Mouse (Mus musculus) 3T3-L1 (cell line): ENCODE measurements around the gene Glo1.
A peak's percentile ranks its signal among the peaks of the same experiment; 100 is the strongest.
"Not testable (repeated sequence)": the region's sequence is repeated elsewhere in the genome, so short reads cannot be mapped to it uniquely, and the experiment has no call there.

Experiments
- DNase-seq: peaks from one replicate; pipeline ENCODE4 v3.0.0-alpha.2; 2015; ENCODE audit warnings: low read depth, low spot score

Glo1 gene

DNA sequence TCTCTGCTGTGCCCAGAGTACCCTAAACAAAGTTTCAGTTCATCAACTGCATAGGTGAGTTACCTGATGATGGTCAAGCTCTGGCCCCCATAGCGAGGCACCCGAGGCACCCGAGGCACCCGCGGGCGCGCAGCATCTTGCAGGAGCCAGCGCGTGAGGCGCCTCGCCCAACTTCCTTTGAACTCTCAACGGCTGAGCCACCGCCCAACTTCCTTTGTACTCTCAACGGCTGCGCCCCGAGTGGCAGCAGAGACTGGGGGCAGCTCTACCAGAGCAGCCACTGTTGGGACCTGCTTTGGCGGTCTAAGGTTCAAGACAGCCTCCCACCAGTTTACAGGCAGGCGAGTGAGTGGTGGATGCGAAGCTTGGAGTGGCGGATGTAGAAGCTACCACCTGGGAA, at the start of gene Glo1:
Gene Glo1 (minus strand): TSS at position 153 of the 400 bp plus-strand sequence.
- not testable (repeated sequence) for DNase-seq

DNA sequence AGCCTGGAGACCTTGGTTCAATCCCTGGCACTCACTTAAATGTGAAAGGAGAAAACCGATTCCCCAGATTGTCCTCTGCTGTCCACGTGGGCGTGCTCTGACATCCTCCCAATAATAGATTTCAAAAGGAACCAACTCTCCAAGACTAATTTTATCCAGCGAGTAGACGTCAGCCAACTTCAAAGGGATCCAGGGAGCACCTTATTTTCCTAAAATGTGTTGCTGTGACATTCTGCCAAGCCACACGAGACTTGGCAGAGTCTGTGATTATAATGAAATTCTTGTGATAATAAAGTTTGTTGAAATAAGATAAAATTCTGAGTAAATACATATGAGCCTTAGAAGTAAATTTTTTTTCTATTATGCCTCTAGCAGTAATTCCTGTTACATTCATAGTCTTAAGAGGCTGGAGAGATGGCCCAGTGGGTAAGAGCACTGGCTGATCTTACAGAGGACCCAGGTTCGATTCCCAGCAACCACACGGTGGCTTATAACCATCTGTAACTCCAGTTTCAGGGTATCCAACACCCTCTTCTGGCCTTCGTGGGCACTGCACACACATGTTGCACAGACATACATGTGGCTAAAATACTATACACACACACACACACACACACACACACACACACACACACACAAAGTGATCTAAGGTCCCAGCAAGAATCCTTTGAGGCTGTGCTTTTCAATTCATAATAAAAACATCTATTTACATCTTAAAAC, 48.5 kb upstream of the Glo1 start:
- no peak for DNase-seq

DNA sequence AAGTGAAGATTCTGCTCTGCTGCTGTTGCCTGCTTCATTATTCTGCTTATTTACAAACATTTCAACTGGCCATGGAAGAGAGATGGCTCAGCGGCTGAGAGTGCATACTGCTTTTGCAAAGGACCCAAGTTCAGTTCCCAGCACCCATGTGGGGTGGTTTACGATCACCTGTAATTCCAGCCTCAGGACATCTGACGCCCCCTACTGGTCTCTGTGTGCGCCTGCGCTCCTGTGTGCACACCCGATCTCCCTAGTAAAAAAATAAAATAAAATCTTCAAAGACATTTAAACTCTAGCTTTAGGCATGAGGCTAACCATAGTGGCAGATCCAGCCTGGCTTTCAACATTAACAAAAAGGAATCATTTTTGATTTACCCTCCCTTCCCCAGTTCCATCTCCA, 46.4 kb upstream of the Glo1 start:
- no peak for DNase-seq

DNA sequence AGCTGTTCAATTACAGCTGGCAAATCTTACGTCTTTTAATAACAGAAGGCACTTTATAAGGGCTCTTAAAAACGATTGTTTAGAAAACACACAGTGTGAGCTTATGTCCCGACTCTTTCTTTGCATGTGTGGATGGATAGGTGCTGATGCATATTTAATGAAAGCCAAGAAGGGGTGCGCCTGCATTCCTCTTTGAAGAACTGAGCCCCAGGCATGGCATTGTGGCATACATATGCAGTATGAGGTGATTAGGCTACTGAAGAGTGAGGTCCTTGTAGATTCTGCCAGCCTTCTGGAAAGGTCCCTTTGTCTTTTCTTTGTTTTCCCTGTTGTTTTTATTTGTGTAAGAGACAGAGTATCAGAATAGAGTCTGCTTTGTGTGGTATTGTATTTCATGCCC, 45.9 kb upstream of the Glo1 start:
- no peak for DNase-seq

DNA sequence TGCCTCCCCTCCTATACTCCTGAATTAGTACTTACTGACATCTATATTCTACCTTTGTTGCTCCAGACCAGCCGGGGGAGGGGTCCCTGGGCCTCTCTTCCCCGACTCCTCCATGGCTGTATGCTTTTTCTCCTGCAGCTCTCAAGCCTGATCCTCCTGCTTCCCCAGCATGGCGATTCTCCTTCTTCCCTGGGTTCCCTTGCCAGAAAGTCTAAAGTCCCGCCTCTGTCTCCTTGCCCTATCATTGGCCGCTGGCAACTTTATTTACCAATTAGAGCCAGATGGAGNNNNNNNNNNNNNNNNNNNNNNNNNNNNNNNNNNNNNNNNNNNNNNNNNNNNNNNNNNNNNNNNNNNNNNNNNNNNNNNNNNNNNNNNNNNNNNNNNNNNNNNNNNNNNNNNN, 38.2 kb upstream of the Glo1 start:
- no peak for DNase-seq

DNA sequence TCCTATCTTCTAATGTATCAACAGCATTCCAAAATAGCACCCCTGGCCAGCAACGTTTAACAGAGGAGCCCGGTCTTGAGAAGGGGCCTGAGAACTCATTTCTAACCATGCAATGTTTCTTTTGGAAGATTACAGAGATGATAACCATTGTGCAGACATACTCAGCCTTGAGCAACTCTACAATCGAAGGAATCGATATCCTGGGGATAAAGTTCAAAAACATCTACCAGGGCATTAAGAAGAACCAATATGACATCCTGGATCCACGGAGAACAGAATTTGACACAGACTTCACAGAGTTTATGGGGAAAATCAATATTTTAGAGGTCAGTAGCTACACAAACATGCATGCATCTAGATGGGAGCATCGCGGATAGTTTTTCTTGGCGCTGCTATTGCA, 36.5 kb upstream of the Glo1 start:
- DNase-seq: no peak

DNA sequence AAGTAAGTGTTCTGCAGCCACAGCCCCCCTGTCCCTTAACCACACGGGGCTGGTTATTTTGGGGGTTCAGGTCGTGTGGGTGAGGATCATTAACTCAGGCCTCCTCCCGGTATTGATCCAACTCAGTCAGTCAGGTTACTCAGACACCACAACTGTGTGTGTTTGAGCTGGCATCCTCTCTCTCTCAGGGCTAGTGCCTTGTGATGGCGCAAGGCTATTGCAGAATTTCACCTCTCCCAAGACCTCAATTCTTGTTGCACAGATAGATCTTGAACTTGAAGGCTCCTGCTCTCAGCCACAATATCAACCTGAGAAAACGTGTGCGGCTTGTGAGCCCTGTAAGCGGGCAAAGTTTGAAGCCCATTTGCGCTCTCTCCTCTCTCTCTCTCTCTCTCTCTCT, 35.5 kb upstream of the Glo1 start:
- no peak for DNase-seq

DNA sequence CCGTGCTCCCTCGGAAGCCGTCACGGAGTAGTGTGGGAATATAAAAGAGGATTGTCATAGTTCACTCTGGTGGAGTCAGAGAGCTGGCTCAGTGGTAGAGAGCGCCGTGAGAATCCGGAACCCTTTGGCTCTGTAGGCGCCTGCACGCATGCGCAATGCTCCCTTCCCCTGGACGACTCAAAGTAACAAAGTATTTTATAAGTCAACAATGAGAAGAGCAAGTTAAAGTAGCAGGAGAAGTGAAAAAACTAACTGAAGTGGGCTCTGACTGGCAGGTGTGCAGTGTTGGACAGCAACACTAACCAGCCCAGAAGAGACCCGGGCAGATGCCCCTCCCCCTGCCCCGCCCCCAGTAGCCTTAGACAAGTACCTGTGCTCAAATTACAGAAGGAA, 31.5 kb upstream of the Glo1 start:
- no peak for DNase-seq

DNA sequence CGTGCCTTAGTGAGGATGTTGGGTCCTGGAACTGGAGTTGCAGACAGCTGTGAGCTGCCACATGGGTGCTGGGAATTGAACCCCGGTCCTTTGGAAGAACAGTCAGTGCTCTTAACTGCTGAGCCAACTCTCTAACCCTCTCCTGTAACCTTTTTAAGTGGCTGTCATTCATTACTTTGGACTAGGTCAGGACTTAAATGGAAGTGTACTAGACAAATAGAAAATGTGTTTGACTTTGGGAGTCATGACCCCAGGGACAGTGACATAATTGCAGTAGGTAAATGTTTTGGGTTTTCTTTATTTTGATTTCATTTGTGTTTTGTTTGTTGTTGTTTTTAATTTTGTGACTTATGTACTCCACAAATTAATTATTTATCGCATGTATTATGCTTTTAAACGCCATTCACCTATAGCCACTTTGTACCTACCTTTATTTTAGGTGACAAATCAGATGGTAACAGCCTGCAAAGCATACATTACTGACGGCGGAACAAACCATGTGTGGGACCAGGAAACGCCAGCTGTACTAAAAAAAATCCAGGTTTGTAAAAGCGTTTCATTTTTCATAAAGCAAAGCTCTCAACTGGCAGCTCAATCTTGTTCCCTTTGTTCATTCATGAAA, 31.0 kb upstream of the Glo1 start:
- DNase-seq: no peak

DNA sequence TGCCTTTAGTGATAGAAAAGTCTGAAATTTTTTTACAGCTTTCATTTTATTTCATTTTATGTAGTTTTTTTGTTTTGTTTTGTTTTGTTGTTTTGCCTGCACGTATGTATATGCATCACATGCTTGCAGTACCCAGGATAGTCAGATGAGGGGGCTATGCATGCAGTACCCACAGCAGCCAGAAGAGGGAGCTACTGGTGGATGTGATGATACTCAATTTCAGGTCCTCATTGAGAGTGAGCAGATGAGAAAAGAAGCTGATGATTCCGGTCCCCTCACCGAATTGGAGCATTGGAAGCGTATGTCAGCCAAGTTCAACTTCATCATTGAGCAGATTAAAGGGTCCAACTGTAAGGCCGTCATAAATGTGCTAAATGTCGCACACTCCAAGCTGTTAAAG, 26.3 kb upstream of the Glo1 start:
- DNase-seq: peak; percentile 22

DNA sequence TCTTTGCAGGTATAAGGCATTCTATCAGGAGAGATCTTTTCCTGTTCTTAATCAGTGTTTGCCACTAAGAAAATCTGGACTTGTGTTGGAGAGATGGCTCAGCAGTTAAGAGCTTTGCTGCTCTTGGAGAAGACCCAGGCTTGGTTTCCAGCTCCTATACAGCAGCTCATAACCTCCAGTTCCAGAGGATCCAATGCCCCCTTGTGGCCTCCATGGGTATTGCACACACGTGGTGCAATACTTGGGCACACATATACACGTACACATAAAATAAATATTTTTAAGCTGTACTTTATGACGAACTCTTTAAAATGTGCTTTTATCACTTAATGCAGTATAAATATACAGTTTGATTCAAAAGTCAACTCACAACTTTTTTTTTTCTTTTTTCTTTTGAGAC, 22.1 kb upstream of the Glo1 start:
- peak; percentile 11 for DNase-seq

DNA sequence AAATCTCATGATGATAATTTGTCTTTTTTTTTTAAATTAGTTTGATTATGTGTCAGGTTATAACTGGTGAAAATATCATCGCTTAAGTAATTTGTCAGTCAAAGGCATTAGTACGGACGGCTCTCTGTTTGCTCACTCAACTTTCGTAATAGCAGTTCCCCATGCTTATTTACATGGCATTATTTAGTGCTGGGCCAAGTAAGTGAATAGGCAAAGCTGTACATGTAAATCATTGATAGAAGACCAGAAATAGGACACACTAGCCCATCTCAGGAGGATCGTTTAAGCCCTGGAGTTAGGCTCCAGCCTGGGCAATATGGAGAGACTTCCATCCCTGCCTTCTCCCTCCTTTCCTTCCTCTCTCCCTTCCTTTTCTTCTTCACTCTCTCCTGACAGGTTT, 14.2 kb upstream of the Glo1 start:
- no peak for DNase-seq

DNA sequence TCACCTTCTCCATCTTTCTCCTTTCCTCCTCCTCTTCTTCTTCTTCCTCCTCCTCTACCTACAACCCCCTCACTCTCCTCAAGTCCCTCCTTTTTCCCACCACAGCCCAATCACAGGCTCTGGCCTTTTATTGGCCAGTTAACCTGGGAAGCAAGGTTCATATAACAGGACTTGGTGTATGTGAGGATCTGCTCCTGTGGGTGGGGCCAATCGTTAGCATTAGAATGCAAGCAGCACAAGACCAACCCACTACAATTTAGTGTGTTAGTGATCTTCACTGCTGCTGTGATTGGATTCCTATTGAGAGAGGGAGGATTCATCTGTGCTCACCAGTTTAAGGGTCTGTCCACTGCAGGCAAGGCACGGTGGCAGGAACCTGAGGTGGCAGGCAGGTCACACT, 12.3 kb upstream of the Glo1 start:
- no peak for DNase-seq

DNA sequence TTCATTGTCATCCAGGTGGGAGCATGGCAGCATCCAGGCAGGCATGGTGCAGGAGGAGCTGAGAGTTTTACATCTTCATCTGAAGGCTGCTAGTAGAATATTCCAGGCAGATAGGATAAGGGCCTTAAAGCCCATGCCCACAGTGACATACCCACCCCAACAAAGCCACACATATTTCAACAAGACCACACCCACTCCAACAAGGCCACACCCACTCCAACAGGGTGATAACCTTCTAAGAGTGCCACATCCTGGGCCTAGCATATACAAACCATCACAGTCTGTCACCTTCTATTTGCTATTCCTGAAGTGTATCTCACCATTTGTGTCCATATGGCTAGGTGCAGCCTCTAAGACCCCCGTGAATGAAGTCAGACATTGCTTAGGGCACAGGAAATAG, 11.0 kb upstream of the Glo1 start:
- DNase-seq: no peak

DNA sequence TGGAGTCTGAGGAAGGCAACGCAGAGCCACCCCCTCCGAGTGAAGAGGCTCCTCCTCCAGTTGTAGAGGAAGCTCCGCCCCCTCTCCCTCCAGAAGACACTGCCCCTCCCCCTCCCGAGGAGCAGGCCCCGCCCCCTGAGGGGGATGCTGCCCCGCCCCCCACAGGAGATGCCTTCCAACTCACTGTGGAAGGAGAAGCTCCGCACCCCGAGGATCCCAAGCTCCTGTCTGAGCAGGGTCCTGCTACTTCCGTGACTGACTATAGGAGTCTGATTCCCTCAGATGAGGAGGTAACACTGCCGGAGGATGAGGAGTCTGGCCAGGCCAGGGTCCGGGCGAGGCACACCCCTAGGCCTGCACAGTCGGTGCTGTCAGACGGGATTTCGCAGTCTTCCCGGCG, 8.7 kb upstream of the Glo1 start:
- DNase-seq: no peak

DNA sequence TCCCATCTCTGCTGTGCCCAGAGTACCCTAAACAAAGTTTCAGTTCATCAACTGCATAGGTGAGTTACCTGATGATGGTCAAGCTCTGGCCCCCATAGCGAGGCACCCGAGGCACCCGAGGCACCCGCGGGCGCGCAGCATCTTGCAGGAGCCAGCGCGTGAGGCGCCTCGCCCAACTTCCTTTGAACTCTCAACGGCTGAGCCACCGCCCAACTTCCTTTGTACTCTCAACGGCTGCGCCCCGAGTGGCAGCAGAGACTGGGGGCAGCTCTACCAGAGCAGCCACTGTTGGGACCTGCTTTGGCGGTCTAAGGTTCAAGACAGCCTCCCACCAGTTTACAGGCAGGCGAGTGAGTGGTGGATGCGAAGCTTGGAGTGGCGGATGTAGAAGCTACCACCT, 2.5 kb downstream of the Glo1 start, which contains the start of gene Dnah8:
Gene Dnah8 (plus strand): TSS at position 223 of the 400 bp plus-strand sequence.
- DNase-seq: not testable (repeated sequence)

DNA sequence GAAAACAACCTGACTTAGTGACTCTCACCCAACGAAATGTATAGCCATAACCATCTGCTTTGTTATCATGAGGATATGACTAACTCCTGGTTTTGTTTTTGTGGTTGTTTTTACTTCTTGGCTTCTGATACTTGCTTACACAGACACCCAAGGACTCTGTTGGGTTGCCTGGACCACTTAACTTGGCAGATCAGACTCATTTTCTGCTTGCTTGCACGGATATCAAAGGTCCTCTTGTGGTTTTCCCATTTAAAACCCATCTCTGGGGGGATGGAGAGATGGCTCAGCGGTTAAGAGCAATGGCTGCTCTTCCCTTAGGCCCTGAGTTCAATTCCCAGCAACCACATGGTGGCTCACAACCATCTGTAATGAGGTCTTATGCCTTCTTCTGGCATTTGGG, 3.5 kb downstream of the Glo1 start:
- DNase-seq: no peak

DNA sequence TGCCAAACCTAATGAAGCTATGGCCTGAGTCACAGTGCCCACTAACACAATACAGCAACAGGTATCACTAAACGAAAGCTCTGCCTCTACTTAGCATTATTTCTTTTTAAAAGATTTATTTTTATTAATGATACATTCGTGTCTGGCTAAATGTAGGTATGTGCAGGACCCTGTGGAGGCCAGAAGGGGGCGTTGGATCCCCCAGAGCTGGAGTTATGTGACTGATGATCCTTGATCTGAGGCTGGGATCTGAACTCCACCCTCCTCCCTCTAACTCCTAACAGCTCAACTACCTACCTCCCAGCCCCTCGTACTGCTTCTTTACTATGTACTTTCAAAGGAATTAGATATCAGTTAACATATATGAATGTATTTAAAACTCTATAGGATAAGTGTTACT, 5.2 kb downstream of the Glo1 start:
- DNase-seq: no peak

DNA sequence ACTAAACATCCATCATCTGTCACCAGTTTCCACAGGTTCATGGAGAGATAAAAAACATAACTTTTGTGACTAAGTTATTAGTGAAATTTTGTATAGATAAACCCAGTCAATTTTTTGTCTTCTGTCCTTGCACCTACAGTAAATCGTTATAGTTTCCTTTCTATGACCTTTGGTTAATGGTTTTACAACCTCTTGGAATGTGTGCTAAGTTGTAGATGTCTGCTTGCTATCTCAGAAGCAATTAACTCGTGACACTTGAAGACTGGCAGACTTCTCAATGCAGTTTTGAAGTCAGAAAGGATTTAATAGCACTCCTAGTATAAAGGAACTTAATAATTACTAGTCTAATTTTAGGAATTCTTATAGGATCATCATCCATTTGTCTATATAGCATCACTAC, 6.1 kb downstream of the Glo1 start:
- DNase-seq: no peak

DNA sequence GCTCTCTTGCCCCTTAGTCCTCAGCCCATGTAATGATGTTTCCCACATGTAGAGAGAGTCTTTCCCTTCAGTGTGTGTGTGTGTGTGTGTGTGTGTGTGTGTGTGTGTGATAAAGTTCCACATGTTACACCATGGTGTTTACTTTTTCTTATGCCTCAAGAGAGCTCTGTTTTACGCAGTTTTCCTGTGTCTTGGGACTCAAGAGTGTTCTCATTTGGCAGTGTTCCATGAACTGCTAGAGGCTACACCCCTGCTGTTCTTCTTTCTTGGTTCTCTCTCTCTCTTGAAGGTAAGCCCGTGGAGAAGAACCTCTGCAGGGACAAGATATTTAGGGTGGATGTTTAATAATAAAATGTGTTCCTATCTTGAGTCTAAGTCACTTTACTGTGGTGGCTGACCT, 7.5 kb downstream of the Glo1 start:
- no peak for DNase-seq

DNA sequence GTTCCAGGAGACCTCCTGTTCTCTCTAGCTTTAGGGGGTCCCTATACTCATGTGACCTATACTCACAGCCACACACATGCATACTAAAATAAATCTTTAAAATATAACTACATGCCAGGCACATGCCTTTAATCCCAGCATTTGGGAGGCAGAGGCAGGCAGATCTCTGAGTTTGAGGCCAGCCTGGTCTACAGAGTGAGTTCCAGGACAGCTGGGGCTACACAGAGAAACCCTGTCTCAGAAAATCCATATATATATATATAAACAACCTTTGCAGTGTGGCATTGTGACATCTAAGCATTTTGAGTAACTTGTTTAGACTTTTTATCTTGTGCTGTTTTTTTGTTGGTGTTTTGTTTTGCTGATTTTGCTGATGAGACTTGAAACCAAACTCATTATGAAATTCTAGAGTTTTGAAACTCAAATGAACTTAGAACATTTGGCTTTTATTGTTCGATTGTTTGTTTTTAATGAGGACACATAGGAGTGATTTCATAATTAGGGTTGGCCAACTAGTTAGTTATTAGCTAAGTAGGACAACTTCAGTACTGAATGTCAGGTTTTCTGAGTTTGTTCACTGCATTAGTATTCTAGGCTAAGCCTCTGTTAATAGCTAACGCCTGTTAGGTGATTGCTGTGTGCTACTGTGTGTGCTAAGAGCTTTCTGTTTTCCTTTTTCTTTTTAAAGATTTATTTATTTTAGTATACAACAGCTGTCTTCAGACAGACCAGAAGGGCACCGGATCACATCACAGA, 8.4 kb downstream of the Glo1 start:
- DNase-seq: no peak

DNA sequence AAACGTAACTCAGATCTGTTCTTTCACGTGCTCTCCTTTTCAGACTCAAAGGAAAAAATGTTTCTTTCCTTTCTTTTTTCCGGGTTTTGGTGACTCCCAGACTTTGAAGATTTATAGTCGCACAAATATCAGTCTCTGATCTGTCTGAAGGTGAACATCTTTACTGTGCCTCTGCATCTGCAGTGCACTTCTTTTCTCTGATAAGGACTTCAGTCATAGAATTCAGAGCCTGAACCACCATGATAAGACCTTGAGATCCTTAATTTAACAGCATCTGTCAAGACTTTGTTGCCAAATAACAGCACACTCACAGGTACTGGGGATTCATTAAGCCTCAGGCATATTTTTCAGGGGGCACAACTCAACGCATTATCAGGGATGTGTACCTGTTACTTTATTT, 10.5 kb downstream of the Glo1 start:
- DNase-seq: no peak

DNA sequence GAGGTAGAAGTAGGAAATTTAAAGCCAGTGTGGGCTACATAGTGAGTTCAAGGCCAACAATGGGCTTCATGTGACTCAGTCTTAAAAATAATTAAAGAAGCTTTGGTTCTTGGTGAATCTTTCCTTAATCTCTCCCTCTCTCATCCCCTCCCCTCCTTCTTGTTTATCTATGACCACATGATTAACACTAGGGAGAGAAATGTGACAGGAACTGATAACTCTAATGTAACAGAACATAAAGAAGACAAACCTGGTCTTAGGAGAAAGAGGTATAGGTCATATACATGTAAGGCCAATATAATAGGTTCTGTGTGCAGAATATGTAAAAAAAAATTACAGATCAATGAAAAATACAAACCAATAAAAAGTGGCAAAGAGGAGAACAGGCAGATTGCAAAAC, 13.3 kb downstream of the Glo1 start:
- no peak for DNase-seq
